Mouse (Mus musculus) heart, embryonic 15.5 days (tissue): ENCODE measurements around the gene Fam205a1. TPM values are rescaled to one million over a fixed set of nuclear protein-coding genes. Genes with fewer than 3 reads are reported as not detected.
"Not testable (repeated sequence)": the region's sequence is repeated elsewhere in the genome, so short reads cannot be mapped to it uniquely, and the experiment has no call there.

Source experiments
- ATAC-seq: fragments of 200-750 bp; cut with Nextera tagmentation; replicated peaks from 2 replicates; pipeline ENCODE4 v1.8.0; 2017; ENCODE audit warnings: low read depth, moderate TSS enrichment; ENCODE audit not compliant: insufficient number of reproducible peaks, insufficient read depth, low FRiP score
- H3K27ac ChIP-seq: fragments of 300-500 bp; sonication (generic); 2 replicates; pipeline ENCODE4 v1.5.1; 2015; ENCODE audit warnings: mild to moderate bottlenecking, inconsistent platforms
- H3K27me3 ChIP-seq: fragments of 300-500 bp; sonication (generic); 2 replicates; pipeline ENCODE4 v1.6.1; 2015; ENCODE audit warnings: inconsistent platforms
- H3K36me3 ChIP-seq: fragments of 300-500 bp; sonication (generic); 2 replicates; pipeline ENCODE4 v1.6.1; 2015; ENCODE audit warnings: mild to moderate bottlenecking, inconsistent platforms
- H3K4me1 ChIP-seq: fragments of 300-500 bp; sonication (generic); replicated peaks from 2 replicates; pipeline ENCODE4 v1.6.1; 2015; ENCODE audit warnings: inconsistent platforms
- H3K4me2 ChIP-seq: fragments of 300-500 bp; sonication (generic); 2 replicates; pipeline ENCODE4 v1.6.1; 2015; ENCODE audit warnings: inconsistent platforms, mild to moderate bottlenecking, moderate library complexity
- H3K4me3 ChIP-seq: fragments of 300-500 bp; sonication (generic); 2 replicates; pipeline ENCODE4 v1.5.1; 2015; ENCODE audit warnings: mild to moderate bottlenecking, inconsistent platforms
- H3K9ac ChIP-seq: fragments of 300-500 bp; sonication (generic); 2 replicates; pipeline ENCODE4 v1.6.1; 2015; ENCODE audit warnings: mild to moderate bottlenecking, inconsistent platforms
- H3K9me3 ChIP-seq: fragments of 300-500 bp; sonication (generic); replicated peaks from 2 replicates; pipeline ENCODE4 v1.6.1; 2016; ENCODE audit warnings: inconsistent platforms
- WGBS: fragments of 180-500 bp; shearing (Covaris S2); methylation state at CpG from one replicate; pipeline ENCODE4 v1.1.7; 2015; ENCODE audit warnings: mixed read lengths; 5-methylcytosine and 5-hydroxymethylcytosine counted together
- polyA plus RNA-seq: library from polyadenylated mRNA; unstranded; fragments of >200 nt; fragmentation: Nextera tagmentation; extraction: Ambion mirVana; gene quantifications from 2 replicates; pipeline ENCODE4 v1.2.1, GENCODE M21; 2015

Gene Fam205a1
- polyA plus RNA-seq, result not detected in 2 replicates

GRCm38 (mm10) chr4:42853788-42854187, at the start of gene Fam205a1:
TSS of gene Fam205a1 (minus strand) at chr4:42853888.
- not testable (repeated sequence) for ATAC-seq, H3K36me3 ChIP-seq, H3K4me2 ChIP-seq, H3K4me1 ChIP-seq, H3K27me3 ChIP-seq, H3K9ac ChIP-seq, H3K27ac ChIP-seq, H3K9me3 ChIP-seq, H3K4me3 ChIP-seq
- 67% methylated on average over 1 of the region's 1 CpGs for WGBS

GRCm38 (mm10) chr4:42902730-42903129, 49.0 kb upstream of the Fam205a1 start:
- no peak for ATAC-seq
- no peak overlapping the region for H3K27ac ChIP-seq
- no peak overlapping the region for H3K4me2 ChIP-seq
- H3K36me3 ChIP-seq, result no peaks in the 10 kb centered on the region
- H3K27me3 ChIP-seq, result 0 out of 2 replicates have a peak, but pooled peaks cover 4% of the 10 kb centered on the region
- H3K9me3 ChIP-seq, result no peaks in the 10 kb centered on the region
- no peak overlapping the region for H3K4me3 ChIP-seq
- WGBS, result 79% methylated on average over 5 of the region's 5 CpGs
- H3K9ac ChIP-seq, result no peak overlapping the region
- H3K4me1 ChIP-seq, result no peaks in the 10 kb centered on the region

- Histone ChIP-seq H3K4me2 (no peak overlapping the region), H3K27me3 (0 out of 2 replicates have a peak, but pooled peaks cover 4% of the 10 kb centered on the region), H3K9ac (no peak overlapping the region), H3K27ac (no peak overlapping the region), H3K36me3 (no peaks in the 10 kb centered on the region), H3K4me3 (no peak overlapping the region), H3K9me3 (no peaks in the 10 kb centered on the region), H3K4me1 (no peaks in the 10 kb centered on the region)
- WGBS, result 54% methylated on average over 9 of the region's 9 CpGs
- ATAC-seq, result no peak
Measured at GRCm38 (mm10) chr4:42902174-42902573, 48.5 kb upstream of the Fam205a1 start.

- WGBS, result 57% methylated on average over 5 of the region's 5 CpGs
- no peak for ATAC-seq
Measured at GRCm38 (mm10) chr4:42900878-42901277, 47.2 kb upstream of the Fam205a1 start.

GRCm38 (mm10) chr4:42898914-42899313, 45.2 kb upstream of the Fam205a1 start:
- H3K36me3 ChIP-seq, result no peaks in the 10 kb centered on the region
- no peaks in the 10 kb centered on the region for H3K4me1 ChIP-seq
- H3K27me3 ChIP-seq, result 0 out of 2 replicates have a peak, but pooled peaks cover 4% of the 10 kb centered on the region
- H3K27ac ChIP-seq, result no peak overlapping the region
- no peak overlapping the region for H3K4me3 ChIP-seq
- no peaks in the 10 kb centered on the region for H3K9me3 ChIP-seq
- ATAC-seq, result no peak
- H3K4me2 ChIP-seq, result no peak overlapping the region
- H3K9ac ChIP-seq, result no peak overlapping the region
- WGBS, result 35% methylated on average over 3 of the region's 3 CpGs

More at GRCm38 (mm10) chr4:42900878-42901277, 47.2 kb upstream of the Fam205a1 start:
- H3K4me2 ChIP-seq, result no peak overlapping the region
- H3K4me1 ChIP-seq, result no peaks in the 10 kb centered on the region
- H3K9ac ChIP-seq, result no peak overlapping the region
- no peaks in the 10 kb centered on the region for H3K36me3 ChIP-seq
- 0 out of 2 replicates have a peak, but pooled peaks cover 4% of the 10 kb centered on the region for H3K27me3 ChIP-seq
- no peak overlapping the region for H3K27ac ChIP-seq
- no peak overlapping the region for H3K4me3 ChIP-seq
- no peaks in the 10 kb centered on the region for H3K9me3 ChIP-seq

- Histone ChIP-seq H3K9ac (no peak overlapping the region), H3K4me3 (no peak overlapping the region)
- 68% methylated on average over 7 of the region's 7 CpGs for WGBS
Measured at GRCm38 (mm10) chr4:42895118-42895517, 41.4 kb upstream of the Fam205a1 start.

GRCm38 (mm10) chr4:42891176-42891575, 37.5 kb upstream of the Fam205a1 start:
- H3K4me1 ChIP-seq, result no peaks in the 10 kb centered on the region

More at GRCm38 (mm10) chr4:42895118-42895517, 41.4 kb upstream of the Fam205a1 start:
- no peaks in the 10 kb centered on the region for H3K9me3 ChIP-seq
- no peaks in the 10 kb centered on the region for H3K36me3 ChIP-seq
- no peak overlapping the region for H3K4me2 ChIP-seq
- no peak for ATAC-seq
- H3K27me3 ChIP-seq, result no peaks in the 10 kb centered on the region
- no peaks in the 10 kb centered on the region for H3K4me1 ChIP-seq
- no peak overlapping the region for H3K27ac ChIP-seq

GRCm38 (mm10) chr4:42888806-42889205, 35.1 kb upstream of the Fam205a1 start:
- H3K4me1 ChIP-seq, result no peaks in the 10 kb centered on the region
- no peaks in the 10 kb centered on the region for H3K36me3 ChIP-seq
- no peak overlapping the region for H3K9ac ChIP-seq
- no peak overlapping the region for H3K4me3 ChIP-seq
- no peak overlapping the region for H3K27ac ChIP-seq
- H3K4me2 ChIP-seq, result no peak overlapping the region
- H3K9me3 ChIP-seq, result no peaks in the 10 kb centered on the region
- WGBS, result 86% methylated on average over 6 of the region's 6 CpGs
- no peak for ATAC-seq
- H3K27me3 ChIP-seq, result no peaks in the 10 kb centered on the region

More at GRCm38 (mm10) chr4:42891176-42891575, 37.5 kb upstream of the Fam205a1 start:
- H3K27me3 ChIP-seq, result no peaks in the 10 kb centered on the region
- H3K9ac ChIP-seq, result no peak overlapping the region
- H3K36me3 ChIP-seq, result no peaks in the 10 kb centered on the region
- H3K27ac ChIP-seq, result no peak overlapping the region
- no peak overlapping the region for H3K4me2 ChIP-seq
- no peak for ATAC-seq
- no peak overlapping the region for H3K4me3 ChIP-seq
- no peaks in the 10 kb centered on the region for H3K9me3 ChIP-seq
- WGBS, result 68% methylated on average over 7 of the region's 7 CpGs

GRCm38 (mm10) chr4:42886926-42887325, 33.2 kb upstream of the Fam205a1 start:
- no peaks in the 10 kb centered on the region for H3K9me3 ChIP-seq
- no peaks in the 10 kb centered on the region for H3K36me3 ChIP-seq
- H3K9ac ChIP-seq, result no peak overlapping the region
- no peak overlapping the region for H3K4me2 ChIP-seq
- no peaks in the 10 kb centered on the region for H3K4me1 ChIP-seq
- no peak overlapping the region for H3K27ac ChIP-seq
- H3K4me3 ChIP-seq, result no peak overlapping the region
- no peaks in the 10 kb centered on the region for H3K27me3 ChIP-seq
- no peak for ATAC-seq
- WGBS, result 87% methylated on average over 6 of the region's 6 CpGs

- Histone ChIP-seq H3K4me3 (no peak overlapping the region), H3K36me3 (no peaks in the 10 kb centered on the region), H3K27me3 (no peaks in the 10 kb centered on the region), H3K4me2 (no peak overlapping the region), H3K9ac (no peak overlapping the region), H3K4me1 (peaks cover 4% of the 10 kb centered on the region; the same call in 1 of the 2 replicates), H3K9me3 (no peaks in the 10 kb centered on the region), H3K27ac (no peak overlapping the region)
- ATAC-seq, result no peak
- 60% methylated on average over 1 of the region's 1 CpGs for WGBS
Measured at GRCm38 (mm10) chr4:42880677-42880948, 26.9 kb upstream of the Fam205a1 start.

- Histone ChIP-seq H3K9me3 (no peaks in the 10 kb centered on the region), H3K4me3 (no peak overlapping the region), H3K36me3 (no peaks in the 10 kb centered on the region), H3K27ac (no peak overlapping the region), H3K4me2 (no peak overlapping the region), H3K9ac (no peak overlapping the region), H3K27me3 (no peaks in the 10 kb centered on the region), H3K4me1 (peaks cover 4% of the 10 kb centered on the region; the same call in 1 of the 2 replicates)
- WGBS, result 53% methylated on average over 16 of the region's 16 CpGs
- ATAC-seq, result no peak
Measured at GRCm38 (mm10) chr4:42879829-42880676, 26.4 kb upstream of the Fam205a1 start.

- H3K36me3 ChIP-seq, result no peaks in the 10 kb centered on the region
- no peak overlapping the region for H3K27ac ChIP-seq
- H3K4me3 ChIP-seq, result no peak overlapping the region
- no peaks in the 10 kb centered on the region for H3K27me3 ChIP-seq
- peaks cover 4% of the 10 kb centered on the region; the same call in 1 of the 2 replicates for H3K4me1 ChIP-seq
- 74% methylated on average over 2 of the region's 2 CpGs for WGBS
- no peaks in the 10 kb centered on the region for H3K9me3 ChIP-seq
- no peak for ATAC-seq
- no peak overlapping the region for H3K4me2 ChIP-seq
- H3K9ac ChIP-seq, result no peak overlapping the region
Measured at GRCm38 (mm10) chr4:42877657-42878056, 24.0 kb upstream of the Fam205a1 start.
